Mouse (Mus musculus) liver, embryonic 14.5 days (tissue): ENCODE data around the gene Mob3a. TPM values are rescaled to one million over a fixed set of nuclear protein-coding genes. Genes with fewer than 3 reads are reported as not detected.

Experiments used
- ATAC-seq: fragments of 200-750 bp; cut with Nextera tagmentation; 2 replicates; pipeline ENCODE4 v1.8.0; 2017; ENCODE audit warnings: moderate number of reproducible peaks, mild to moderate bottlenecking, moderate library complexity; ENCODE audit not compliant: insufficient read depth
- DNase-seq, 3 experiments: peaks; one replicate each; pipeline ENCODE4 v3.0.0-alpha.2; 2012 to 2013; ENCODE audit warnings: low read depth in 3 of 3, low spot score in 3 of 3
- H3K27ac ChIP-seq: fragments of 300-500 bp; sonication (generic); 2 replicates; pipeline ENCODE4 v1.5.1; 2014; ENCODE audit warnings: moderate library complexity, mild to moderate bottlenecking, control low read depth, inconsistent platforms
- H3K27me3 ChIP-seq: fragments of 300-500 bp; sonication (generic); 2 replicates; pipeline ENCODE4 v1.6.1; 2014; ENCODE audit warnings: mild to moderate bottlenecking, low read length, moderate library complexity; ENCODE audit not compliant: control insufficient read depth, insufficient read depth
- H3K36me3 ChIP-seq: fragments of 300-500 bp; sonication (generic); replicated peaks from 2 replicates; pipeline ENCODE4 v1.6.1; 2014; ENCODE audit warnings: low read depth; ENCODE audit not compliant: control insufficient read depth, insufficient read depth
- H3K4me1 ChIP-seq, 2 experiments: fragments of 200-500 bp in 1 of 2; fragments of 300-500 bp in 1 of 2; sonication (generic) in 1 of 2; replicated peaks; 2 replicates each; pipeline ENCODE4 v1.6.1; 2012 to 2014; ENCODE audit warnings: antibody characterized with exemption in 1 of 2, inconsistent platforms in 1 of 2, low read length in 1 of 2; ENCODE audit not compliant: control insufficient read depth in 2 of 2, insufficient read depth in 2 of 2
- H3K4me2 ChIP-seq: fragments of 300-500 bp; sonication (generic); 2 replicates; pipeline ENCODE4 v1.6.1; 2014; ENCODE audit warnings: low read depth, mild to moderate bottlenecking, control low read depth, moderate library complexity
- H3K4me3 ChIP-seq, 2 experiments: fragments of 200-500 bp in 1 of 2; fragments of 300-500 bp in 1 of 2; sonication (generic) in 1 of 2; 2 replicates each; pipeline ENCODE4 v1.5.1; 2012 to 2014; ENCODE audit warnings: low read depth in 2 of 2, low read length in 2 of 2, mild to moderate bottlenecking in 2 of 2, control low read depth in 1 of 2, inconsistent platforms in 1 of 2, moderate library complexity in 1 of 2; ENCODE audit not compliant: insufficient read depth in 1 of 2
- H3K9ac ChIP-seq: fragments of 300-500 bp; sonication (generic); replicated peaks from 2 replicates; pipeline ENCODE4 v1.6.1; 2014; ENCODE audit warnings: mild to moderate bottlenecking, control low read depth, moderate library complexity
- H3K9me3 ChIP-seq: fragments of 300-500 bp; sonication (generic); 2 replicates; pipeline ENCODE4 v1.6.1; 2016; ENCODE audit warnings: low read length, mixed read lengths; ENCODE audit not compliant: control insufficient read depth
- CTCF ChIP-seq: IDR thresholded peaks from 2 replicates; pipeline ENCODE4 v1.5.1; 2016; ENCODE audit warnings: antibody characterized with exemption, low read depth, control low read depth
- EP300 ChIP-seq: IDR thresholded peaks from 2 replicates; pipeline ENCODE4 v1.6.1; 2016; ENCODE audit warnings: antibody characterized with exemption, low read depth
- WGBS: fragments of 180-500 bp; shearing (Covaris S2); extraction: QIAGEN DNeasy Blood & Tissue Kit; methylation state at CpG from one replicate; pipeline ENCODE4 v1.1.7; 2014; ENCODE audit not compliant: insufficient replicate concordance; 5-methylcytosine and 5-hydroxymethylcytosine counted together
- polyA plus RNA-seq, 2 experiments: library from polyadenylated mRNA; depleted of rRNA in 1 of 2; stranded (reverse) in 1 of 2; unstranded in 1 of 2; fragments of >200 nt; fragmentation: Nextera tagmentation in 1 of 2; extraction: Ambion mirVana in 1 of 2; gene quantifications; 2 replicates each; pipeline versions ENCODE4 v1.2.1 to v1.2.3; 2012 to 2014

Mob3a gene
- polyA plus RNA-seq, 2 experiments: 13.0 to 14.2 TPM

- no peak overlapping the region for H3K9ac ChIP-seq
- H3K27me3 ChIP-seq: no peaks in the 10 kb centered on the region
- WGBS: 86% methylated on average over 6 of the region's 6 CpGs
- no peak overlapping the region for H3K27ac ChIP-seq
- no peak overlapping the region for H3K4me3 ChIP-seq
- H3K9me3 ChIP-seq: no peaks in the 10 kb centered on the region
- ATAC-seq: no peak
- H3K4me1 ChIP-seq: peaks cover 3 to 4% of the 10 kb centered on the region in 2 experiments; a peak in 1 of 4 replicates
- no peak for DNase-seq
- TF ChIP-seq EP300: no peak
- TF ChIP-seq CTCF: no peak
- peaks cover 29% of the 10 kb centered on the region for H3K36me3 ChIP-seq
- no peak overlapping the region for H3K4me2 ChIP-seq
Measured at GRCm38 (mm10) chr10:80732611-80733101, 30.9 kb upstream of the Mob3a start.

- no peaks in the 10 kb centered on the region for H3K9me3 ChIP-seq
- H3K27me3 ChIP-seq: no peaks in the 10 kb centered on the region
- DNase-seq: no peak
- no peak overlapping the region for H3K4me3 ChIP-seq
- H3K4me1 ChIP-seq: no peaks in the 10 kb centered on the region
- WGBS: 81% methylated on average over 5 of the region's 5 CpGs
- no peak for ATAC-seq
- peaks cover 54% of the 10 kb centered on the region for H3K36me3 ChIP-seq
- H3K4me2 ChIP-seq: no peak overlapping the region
- H3K9ac ChIP-seq: no peak overlapping the region
- H3K27ac ChIP-seq: no peak overlapping the region
- no peak for TF ChIP-seq EP300
- no peak for TF ChIP-seq CTCF
Measured at GRCm38 (mm10) chr10:80727369-80728127, 25.8 kb upstream of the Mob3a start.

- no peak for ATAC-seq
Measured at GRCm38 (mm10) chr10:80717281-80717680, 15.5 kb upstream of the Mob3a start.

GRCm38 (mm10) chr10:80710834-80711233, 9.1 kb upstream of the Mob3a start:
- H3K9me3 ChIP-seq: no peaks in the 10 kb centered on the region
- no peak overlapping the region for H3K27ac ChIP-seq
- H3K4me1 ChIP-seq: no peaks in the 10 kb centered on the region
- no peak overlapping the region for H3K4me2 ChIP-seq
- DNase-seq (no peak), ATAC-seq (no peak)
- TF ChIP-seq EP300 (no peak), CTCF (no peak)
- H3K4me3 ChIP-seq: no peak overlapping the region
- H3K27me3 ChIP-seq: no peaks in the 10 kb centered on the region
- 68% methylated on average over 3 of the region's 3 CpGs for WGBS
- no peak overlapping the region for H3K9ac ChIP-seq
- H3K36me3 ChIP-seq: peaks cover 51% of the 10 kb centered on the region

More at GRCm38 (mm10) chr10:80717281-80717680, 15.5 kb upstream of the Mob3a start:
- Histone ChIP-seq H3K4me2 (no peak overlapping the region), H3K4me3 (no peak overlapping the region), H3K27me3 (no peaks in the 10 kb centered on the region), H3K9ac (no peak overlapping the region), H3K27ac (no peak overlapping the region), H3K9me3 (no peaks in the 10 kb centered on the region), H3K36me3 (peaks cover 66% of the 10 kb centered on the region), H3K4me1 (no peaks in the 10 kb centered on the region)
- whole genome bisulfite sequencing: 77% methylated on average over 1 of the region's 1 CpGs
- DNase-seq: no peak
- no peak for TF ChIP-seq EP300
- no peak for TF ChIP-seq CTCF

- no peak overlapping the region for H3K9ac ChIP-seq
- WGBS: 67% methylated on average over 3 of the region's 3 CpGs
- ATAC-seq: no peak
- H3K4me1 ChIP-seq: peaks cover 17 to 18% of the 10 kb centered on the region in 2 experiments
- TF ChIP-seq CTCF (no peak), EP300 (no peak)
- no peaks in the 10 kb centered on the region for H3K9me3 ChIP-seq
- H3K36me3 ChIP-seq: peaks cover 21% of the 10 kb centered on the region
- no peak overlapping the region for H3K27ac ChIP-seq
- H3K4me3 ChIP-seq: no peak overlapping the region
- H3K27me3 ChIP-seq: no peaks in the 10 kb centered on the region
- no peak overlapping the region for H3K4me2 ChIP-seq
- DNase-seq: no peak
Measured at GRCm38 (mm10) chr10:80705479-80705878, 3.7 kb upstream of the Mob3a start.
